Mouse (Mus musculus): ENCODE measurements around the gene Prrt2. TPM values are rescaled to one million over a fixed set of nuclear protein-coding genes. Genes with fewer than 3 reads are reported as not detected.

Prrt2 gene
- total and polyA plus RNA-seq, 2 experiments from 2014 or later, result 0.23 TPM; not detected in 1

GRCm38 (mm10) chr7:126986319-126986718 is 34.7 kb downstream of the Prrt2 start:
- DNase-seq (ENCODE audit: low spot score), result peak; percentile 38
- Histone ChIP-seq H3K4me1 (ENCODE audit: control insufficient read depth, insufficient read depth) (no peaks in the 10 kb centered on the region), H3K4me2 (ENCODE audit: low read depth, low read length) (no peak overlapping the region), H3K4me3 (ENCODE audit: low read depth, low read length) (no peak overlapping the region), H3K9ac (replicated peaks; ENCODE audit: low read depth, low read length) (no peak overlapping the region), H3K36me3 (replicated peaks; ENCODE audit: control insufficient read depth, insufficient read depth, low read length) (peaks cover 26% of the 10 kb centered on the region), H3K9me3 (replicated peaks; ENCODE audit: control insufficient read depth, low read length) (no peaks in the 10 kb centered on the region), H3K27ac (ENCODE audit: low read depth) (no peak overlapping the region), H3K27me3 (ENCODE audit: control insufficient read depth, insufficient read depth, low read length) (no peaks in the 10 kb centered on the region)
- no peak for TF ChIP-seq EP300 (IDR thresholded peaks at IDR 0.05; ENCODE audit: low read depth)
- TF ChIP-seq CTCF (IDR thresholded peaks at IDR 0.05; ENCODE audit: low read depth), result peak; percentile 62
- peak; percentile 74 for ATAC-seq (ENCODE audit: insufficient read depth, low read depth)
- WGBS, result 44% methylated on average over 9 of the region's 9 CpGs

- Histone ChIP-seq H3K27me3 (ENCODE audit: control insufficient read depth, insufficient read depth, low read length) (no peaks in the 10 kb centered on the region), H3K4me1 (ENCODE audit: control insufficient read depth, insufficient read depth) (no peaks in the 10 kb centered on the region), H3K27ac (ENCODE audit: low read depth) (no peak overlapping the region), H3K9ac (replicated peaks; ENCODE audit: low read depth, low read length) (no peak overlapping the region), H3K9me3 (replicated peaks; ENCODE audit: control insufficient read depth, low read length) (no peaks in the 10 kb centered on the region), H3K4me2 (ENCODE audit: low read depth, low read length) (no peak overlapping the region), H3K4me3 (ENCODE audit: low read depth, low read length) (no peak overlapping the region), H3K36me3 (replicated peaks; ENCODE audit: control insufficient read depth, insufficient read depth, low read length) (peaks cover 30% of the 10 kb centered on the region)
- DNase-seq (ENCODE audit: low spot score) (no peak), ATAC-seq (ENCODE audit: insufficient read depth, low read depth) (no peak)
- TF ChIP-seq EP300 (IDR thresholded peaks at IDR 0.05; ENCODE audit: low read depth) (no peak), CTCF (IDR thresholded peaks at IDR 0.05; ENCODE audit: low read depth) (no peak)
- 38% methylated on average over 10 of the region's 10 CpGs for WGBS
Measured at GRCm38 (mm10) chr7:126984667-126985444, 36.2 kb downstream of the Prrt2 start.

- Histone ChIP-seq H3K4me2 (ENCODE audit: low read depth, low read length) (no peak overlapping the region), H3K27me3 (ENCODE audit: control insufficient read depth, insufficient read depth, low read length) (no peaks in the 10 kb centered on the region), H3K27ac (ENCODE audit: low read depth) (no peak overlapping the region), H3K9me3 (replicated peaks; ENCODE audit: control insufficient read depth, low read length) (no peaks in the 10 kb centered on the region), H3K4me1 (ENCODE audit: control insufficient read depth, insufficient read depth) (no peaks in the 10 kb centered on the region), H3K4me3 (ENCODE audit: low read depth, low read length) (no peak overlapping the region), H3K36me3 (replicated peaks; ENCODE audit: control insufficient read depth, insufficient read depth, low read length) (peaks cover 39% of the 10 kb centered on the region), H3K9ac (replicated peaks; ENCODE audit: low read depth, low read length) (no peak overlapping the region)
- ATAC-seq (ENCODE audit: insufficient read depth, low read depth) (no peak), DNase-seq (ENCODE audit: low spot score) (no peak)
- WGBS, result 74% methylated on average over 7 of the region's 7 CpGs
- no peak for TF ChIP-seq EP300 (IDR thresholded peaks at IDR 0.05; ENCODE audit: low read depth)
- no peak for TF ChIP-seq CTCF (IDR thresholded peaks at IDR 0.05; ENCODE audit: low read depth)
Measured at GRCm38 (mm10) chr7:126983113-126983512, 37.9 kb downstream of the Prrt2 start.

DNA sequence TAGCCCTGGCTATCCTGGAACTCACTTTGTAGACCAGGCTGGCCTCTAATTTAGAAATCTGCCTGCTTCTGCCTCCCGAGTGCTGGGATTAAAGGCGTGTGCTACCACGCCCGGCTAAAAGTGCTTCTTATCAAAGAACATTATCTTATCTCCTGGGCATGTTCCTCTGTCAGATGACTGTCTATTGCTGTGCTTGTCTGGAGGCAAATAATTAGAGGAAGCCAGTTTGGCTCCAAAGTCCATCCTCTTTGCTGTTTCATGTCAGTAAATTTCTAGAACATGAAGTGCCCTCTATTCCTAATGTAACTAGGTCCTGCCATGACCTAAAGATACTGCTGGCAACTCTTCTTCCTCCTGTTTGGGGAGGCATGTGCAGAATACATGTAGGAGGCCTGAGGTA is 39.0 kb downstream of the Prrt2 start:
- H3K27me3 ChIP-seq (ENCODE audit: control insufficient read depth, insufficient read depth, low read length), result no peaks in the 10 kb centered on the region
- H3K36me3 ChIP-seq (replicated peaks; ENCODE audit: control insufficient read depth, insufficient read depth, low read length), result peaks cover 38% of the 10 kb centered on the region
- H3K4me1 ChIP-seq (ENCODE audit: control insufficient read depth, insufficient read depth), result no peaks in the 10 kb centered on the region
- H3K4me3 ChIP-seq (ENCODE audit: low read depth, low read length), result no peak overlapping the region
- H3K9ac ChIP-seq (replicated peaks; ENCODE audit: low read depth, low read length), result no peak overlapping the region
- no peak overlapping the region for H3K27ac ChIP-seq (ENCODE audit: low read depth)
- ATAC-seq (ENCODE audit: insufficient read depth, low read depth) (no peak), DNase-seq (ENCODE audit: low spot score) (no peak)
- 55% methylated on average over 4 of the region's 4 CpGs for WGBS
- no peaks in the 10 kb centered on the region for H3K9me3 ChIP-seq (replicated peaks; ENCODE audit: control insufficient read depth, low read length)
- TF ChIP-seq EP300 (IDR thresholded peaks at IDR 0.05; ENCODE audit: low read depth), result no peak
- TF ChIP-seq CTCF (IDR thresholded peaks at IDR 0.05; ENCODE audit: low read depth), result no peak
- H3K4me2 ChIP-seq (ENCODE audit: low read depth, low read length), result no peak overlapping the region

DNA sequence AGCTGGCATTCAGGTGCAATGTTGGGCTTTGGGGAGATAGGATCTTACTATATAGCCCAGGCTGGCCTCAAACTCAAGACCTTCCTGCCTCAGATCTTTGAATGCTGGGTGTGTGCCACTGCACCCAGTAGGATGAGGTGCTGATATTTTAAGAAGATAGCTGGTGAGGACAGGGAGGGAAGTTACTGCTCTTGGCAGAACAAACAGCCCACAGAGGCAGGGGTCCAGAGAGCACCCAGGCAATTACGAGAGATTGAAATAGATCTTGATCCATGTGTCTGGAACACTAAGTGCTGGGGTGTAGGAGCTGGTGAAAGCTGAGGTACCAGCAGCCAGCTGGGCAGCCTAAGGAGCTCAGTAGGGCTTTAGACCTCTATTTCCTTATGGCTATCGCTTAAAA is 39.4 kb downstream of the Prrt2 start:
- no peak for ATAC-seq (ENCODE audit: insufficient read depth, low read depth)
- Histone ChIP-seq H3K4me3 (ENCODE audit: low read depth, low read length) (no peak overlapping the region), H3K27ac (ENCODE audit: low read depth) (no peak overlapping the region), H3K9ac (replicated peaks; ENCODE audit: low read depth, low read length) (no peak overlapping the region), H3K4me2 (ENCODE audit: low read depth, low read length) (no peak overlapping the region), H3K4me1 (ENCODE audit: control insufficient read depth, insufficient read depth) (no peaks in the 10 kb centered on the region), H3K27me3 (ENCODE audit: control insufficient read depth, insufficient read depth, low read length) (no peaks in the 10 kb centered on the region), H3K9me3 (replicated peaks; ENCODE audit: control insufficient read depth, low read length) (no peaks in the 10 kb centered on the region), H3K36me3 (replicated peaks; ENCODE audit: control insufficient read depth, insufficient read depth, low read length) (peaks cover 34% of the 10 kb centered on the region)
- no peak for DNase-seq (ENCODE audit: low spot score)
- WGBS, result 69% methylated on average over 2 of the region's 2 CpGs
- TF ChIP-seq EP300 (IDR thresholded peaks at IDR 0.05; ENCODE audit: low read depth), result no peak
- no peak for TF ChIP-seq CTCF (IDR thresholded peaks at IDR 0.05; ENCODE audit: low read depth)

DNA sequence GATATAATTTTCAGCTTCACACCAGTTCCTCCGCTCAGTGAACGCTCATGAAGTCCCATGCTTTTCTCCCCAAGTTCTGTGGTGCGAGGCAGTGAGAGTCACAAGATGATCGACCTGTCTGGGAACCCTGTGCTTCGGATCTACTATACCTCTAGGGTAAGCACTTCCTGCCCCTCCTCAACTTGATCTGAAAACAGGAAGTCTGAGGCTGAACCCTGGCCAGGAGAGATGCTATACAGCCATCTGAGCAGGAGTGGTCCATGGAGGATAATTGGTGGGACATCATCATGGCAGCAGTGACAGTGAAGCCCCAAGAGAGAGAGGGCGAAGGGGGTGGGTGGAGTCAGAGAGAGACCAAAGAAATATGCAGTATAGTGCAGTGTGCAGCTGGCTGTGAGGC is 42.2 kb downstream of the Prrt2 start:
- Histone ChIP-seq H3K27ac (ENCODE audit: low read depth) (no peak overlapping the region), H3K4me1 (ENCODE audit: control insufficient read depth, insufficient read depth) (peaks cover 4% of the 10 kb centered on the region; the same call in 1 of the 2 replicates), H3K9ac (replicated peaks; ENCODE audit: low read depth, low read length) (no peak overlapping the region), H3K4me2 (ENCODE audit: low read depth, low read length) (no peak overlapping the region), H3K4me3 (ENCODE audit: low read depth, low read length) (no peak overlapping the region), H3K36me3 (replicated peaks; ENCODE audit: control insufficient read depth, insufficient read depth, low read length) (peaks cover 34% of the 10 kb centered on the region), H3K27me3 (ENCODE audit: control insufficient read depth, insufficient read depth, low read length) (no peaks in the 10 kb centered on the region), H3K9me3 (replicated peaks; ENCODE audit: control insufficient read depth, low read length) (no peaks in the 10 kb centered on the region)
- TF ChIP-seq CTCF (IDR thresholded peaks at IDR 0.05; ENCODE audit: low read depth), result no peak
- TF ChIP-seq EP300 (IDR thresholded peaks at IDR 0.05; ENCODE audit: low read depth), result no peak
- 82% methylated on average over 6 of the region's 6 CpGs for WGBS
- DNase-seq (ENCODE audit: low spot score), result no peak
- ATAC-seq (ENCODE audit: insufficient read depth, low read depth), result no peak

Data from heart, postnatal 0 days (tissue).